Mouse (Mus musculus): ENCODE measurements at regions not wholly inside any gene's neighbourhood (a gene's known extent, or its start where the extent isn't known, plus 50 kb on each side); places are given as distances from the start of the nearest gene placed in this dataset.
"Not testable (repeated sequence)": the region's sequence is repeated elsewhere in the genome, so short reads cannot be mapped to it uniquely, and the experiment has no call there.

GRCm38 (mm10) chr10:6562516-6562915 is 195.8 kb upstream of the Oprm1 start:
- no peak overlapping the region for H3K27ac ChIP-seq (ENCODE audit: low read length)
- no peak overlapping the region for H3K4me3 ChIP-seq (replicated peaks; ENCODE audit: low read length)
- H3K4me1 ChIP-seq (replicated peaks; ENCODE audit: control insufficient read depth, insufficient read depth, low read length) = no peaks in the 10 kb centered on the region
- no peaks in the 10 kb centered on the region for H3K9me3 ChIP-seq (ENCODE audit: control insufficient read depth, low read length)
- H3K4me2 ChIP-seq (ENCODE audit: low read length) = no peak overlapping the region
- no peaks in the 10 kb centered on the region for H3K27me3 ChIP-seq (replicated peaks; ENCODE audit: control insufficient read depth, insufficient read depth, low read length)
- H3K36me3 ChIP-seq (ENCODE audit: control insufficient read depth, insufficient read depth) = no peaks in the 10 kb centered on the region
- no peak overlapping the region for H3K9ac ChIP-seq (replicated peaks; ENCODE audit: low read depth, low read length)
- 88% methylated on average over 1 of the region's 1 CpGs for WGBS
- ATAC-seq = no peak

DNA sequence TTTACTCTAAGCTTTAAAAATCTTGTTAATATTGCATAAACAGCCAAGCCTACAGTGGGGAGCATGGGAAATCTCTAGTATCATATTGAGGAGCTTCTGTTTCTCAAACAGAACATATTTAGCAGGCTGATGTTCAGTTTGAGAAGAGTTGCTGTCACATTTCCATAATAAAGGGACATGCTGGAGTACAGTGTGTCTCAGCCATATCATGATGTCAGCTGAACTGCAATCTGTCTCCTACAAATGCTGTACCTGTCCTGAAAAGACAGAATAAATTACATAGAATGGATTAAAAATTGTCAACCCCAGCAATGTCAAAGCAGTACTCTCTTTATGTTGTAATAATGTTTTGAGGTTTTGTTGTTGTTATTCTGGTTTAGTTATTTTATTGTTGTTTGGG is 179.7 kb upstream of the Oprm1 start:
- ATAC-seq = no peak
- H3K9ac ChIP-seq (replicated peaks; ENCODE audit: low read depth, low read length) = no peak overlapping the region
- H3K36me3 ChIP-seq (ENCODE audit: control insufficient read depth, insufficient read depth) = no peaks in the 10 kb centered on the region

DNA sequence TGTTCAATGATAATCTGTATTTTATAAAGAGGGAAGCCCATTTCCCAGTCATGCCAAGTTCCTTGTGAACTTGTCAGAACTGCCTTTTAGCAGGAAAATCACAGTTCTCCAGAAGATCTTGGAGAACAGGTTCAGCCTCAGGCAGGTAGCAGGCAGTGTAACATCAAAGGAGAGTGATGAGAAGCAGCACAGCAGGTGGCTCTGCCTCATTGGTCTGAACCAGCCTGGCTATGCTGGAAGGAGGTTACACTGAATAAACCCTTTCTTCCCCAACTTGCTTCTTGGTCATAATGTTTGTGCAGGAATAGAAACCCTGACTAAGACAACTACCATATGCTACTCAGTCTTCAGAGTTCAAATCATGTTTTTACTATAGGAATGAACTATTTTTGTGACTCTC is 172.5 kb upstream of the Oprm1 start:
- not testable (repeated sequence) for H3K27ac ChIP-seq (ENCODE audit: low read length); H3K4me3 ChIP-seq (replicated peaks; ENCODE audit: low read length); ATAC-seq; H3K27me3 ChIP-seq (replicated peaks; ENCODE audit: control insufficient read depth, insufficient read depth, low read length); H3K4me2 ChIP-seq (ENCODE audit: low read length); H3K9ac ChIP-seq (replicated peaks; ENCODE audit: low read depth, low read length); H3K36me3 ChIP-seq (ENCODE audit: control insufficient read depth, insufficient read depth); H3K4me1 ChIP-seq (replicated peaks; ENCODE audit: control insufficient read depth, insufficient read depth, low read length); H3K9me3 ChIP-seq (ENCODE audit: control insufficient read depth, low read length)

More for the DNA sequence above, 179.7 kb upstream of the Oprm1 start:
- Histone ChIP-seq H3K4me2 (ENCODE audit: low read length) (no peak overlapping the region), H3K27ac (ENCODE audit: low read length) (no peak overlapping the region), H3K4me3 (replicated peaks; ENCODE audit: low read length) (no peak overlapping the region), H3K4me1 (replicated peaks; ENCODE audit: control insufficient read depth, insufficient read depth, low read length) (no peaks in the 10 kb centered on the region), H3K9me3 (ENCODE audit: control insufficient read depth, low read length) (no peaks in the 10 kb centered on the region), H3K27me3 (replicated peaks; ENCODE audit: control insufficient read depth, insufficient read depth, low read length) (no peaks in the 10 kb centered on the region)

- Histone ChIP-seq H3K9me3 (ENCODE audit: control insufficient read depth, low read length) (no peaks in the 10 kb centered on the region), H3K4me3 (replicated peaks; ENCODE audit: low read length) (no peak overlapping the region), H3K27me3 (replicated peaks; ENCODE audit: control insufficient read depth, insufficient read depth, low read length) (no peaks in the 10 kb centered on the region), H3K4me2 (ENCODE audit: low read length) (no peak overlapping the region), H3K27ac (ENCODE audit: low read length) (no peak overlapping the region), H3K4me1 (replicated peaks; ENCODE audit: control insufficient read depth, insufficient read depth, low read length) (no peaks in the 10 kb centered on the region), H3K9ac (replicated peaks; ENCODE audit: low read depth, low read length) (no peak overlapping the region), H3K36me3 (ENCODE audit: control insufficient read depth, insufficient read depth) (no peaks in the 10 kb centered on the region)
- no peak for ATAC-seq
- 96% methylated on average over 6 of the region's 6 CpGs for WGBS
Observed at GRCm38 (mm10) chr10:6590211-6590610, 168.1 kb upstream of the Oprm1 start.

- ATAC-seq = no peak
- Histone ChIP-seq H3K4me3 (replicated peaks; ENCODE audit: low read length) (no peak overlapping the region), H3K27ac (ENCODE audit: low read length) (no peak overlapping the region), H3K9ac (replicated peaks; ENCODE audit: low read depth, low read length) (no peak overlapping the region), H3K4me1 (replicated peaks; ENCODE audit: control insufficient read depth, insufficient read depth, low read length) (no peaks in the 10 kb centered on the region), H3K27me3 (replicated peaks; ENCODE audit: control insufficient read depth, insufficient read depth, low read length) (no peaks in the 10 kb centered on the region), H3K36me3 (ENCODE audit: control insufficient read depth, insufficient read depth) (no peaks in the 10 kb centered on the region), H3K4me2 (ENCODE audit: low read length) (no peak overlapping the region), H3K9me3 (ENCODE audit: control insufficient read depth, low read length) (no peaks in the 10 kb centered on the region)
Observed at GRCm38 (mm10) chr10:6597256-6597655, 161.1 kb upstream of the Oprm1 start.

DNA sequence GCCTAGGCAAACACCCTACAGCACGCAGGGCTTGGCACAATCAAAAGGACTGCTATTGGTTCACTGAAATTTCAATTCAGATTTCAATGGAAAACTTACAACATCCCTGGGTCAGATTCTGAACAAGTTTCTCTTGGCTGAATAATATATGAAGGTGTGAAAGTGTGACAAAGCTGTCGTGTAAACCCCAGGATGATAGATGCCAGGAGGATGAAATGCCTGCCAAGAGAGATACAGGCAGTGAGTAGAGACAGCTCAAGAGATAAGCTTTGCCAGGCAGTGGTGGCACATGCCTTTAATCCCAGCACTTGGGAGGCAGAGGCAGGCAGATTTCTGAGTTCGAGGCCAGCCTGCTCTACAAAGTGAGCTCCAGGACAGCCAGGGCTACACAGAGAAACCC is 159.7 kb upstream of the Oprm1 start:
- not testable (repeated sequence) for ATAC-seq; H3K36me3 ChIP-seq (ENCODE audit: control insufficient read depth, insufficient read depth)
- WGBS = 72% methylated on average over 3 of the region's 3 CpGs

DNA sequence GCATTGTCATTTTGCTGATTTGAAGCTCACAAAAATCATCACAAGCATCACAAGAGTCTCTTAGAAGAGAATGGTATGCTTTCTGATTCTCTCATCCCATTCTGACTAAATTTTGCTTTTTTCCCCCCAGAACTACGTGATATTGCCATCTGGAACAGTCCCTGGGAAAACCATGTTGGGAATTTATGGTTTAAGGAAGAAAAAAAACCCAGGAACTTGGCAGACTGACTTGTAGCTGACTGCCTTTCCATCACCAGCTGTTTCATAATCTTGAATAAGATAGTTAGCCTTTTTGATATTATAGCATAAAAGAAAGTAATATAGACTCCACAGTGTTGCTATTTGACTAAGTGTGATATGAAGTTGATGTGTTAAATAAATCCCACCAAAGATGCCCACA is 110.7 kb upstream of the Oprm1 start:
- H3K4me2 ChIP-seq (ENCODE audit: low read length) = no peak overlapping the region
- H3K4me1 ChIP-seq (replicated peaks; ENCODE audit: control insufficient read depth, insufficient read depth, low read length) = no peaks in the 10 kb centered on the region
- H3K27me3 ChIP-seq (replicated peaks; ENCODE audit: control insufficient read depth, insufficient read depth, low read length) = no peaks in the 10 kb centered on the region
- H3K9ac ChIP-seq (replicated peaks; ENCODE audit: low read depth, low read length) = no peak overlapping the region
- no peak for ATAC-seq
- no peak overlapping the region for H3K4me3 ChIP-seq (replicated peaks; ENCODE audit: low read length)
- no peaks in the 10 kb centered on the region for H3K36me3 ChIP-seq (ENCODE audit: control insufficient read depth, insufficient read depth)
- H3K9me3 ChIP-seq (ENCODE audit: control insufficient read depth, low read length) = no peaks in the 10 kb centered on the region
- no peak overlapping the region for H3K27ac ChIP-seq (ENCODE audit: low read length)
- 38% methylated on average over 1 of the region's 1 CpGs for WGBS

More for the DNA sequence above, 159.7 kb upstream of the Oprm1 start:
- not testable (repeated sequence) for H3K4me3 ChIP-seq (replicated peaks; ENCODE audit: low read length); H3K9ac ChIP-seq (replicated peaks; ENCODE audit: low read depth, low read length); H3K4me1 ChIP-seq (replicated peaks; ENCODE audit: control insufficient read depth, insufficient read depth, low read length); H3K27ac ChIP-seq (ENCODE audit: low read length); H3K4me2 ChIP-seq (ENCODE audit: low read length); H3K27me3 ChIP-seq (replicated peaks; ENCODE audit: control insufficient read depth, insufficient read depth, low read length); H3K9me3 ChIP-seq (ENCODE audit: control insufficient read depth, low read length)

- peak; percentile 50; the same call in 1 of the 2 replicates for ATAC-seq
- no peaks in the 10 kb centered on the region for H3K4me1 ChIP-seq (replicated peaks; ENCODE audit: control insufficient read depth, insufficient read depth, low read length)
- WGBS = 56% methylated on average over 11 of the region's 11 CpGs
- H3K9ac ChIP-seq (replicated peaks; ENCODE audit: low read depth, low read length) = no peak overlapping the region
- H3K4me3 ChIP-seq (replicated peaks; ENCODE audit: low read length) = no peak overlapping the region
- no peaks in the 10 kb centered on the region for H3K9me3 ChIP-seq (ENCODE audit: control insufficient read depth, low read length)
- H3K27ac ChIP-seq (ENCODE audit: low read length) = no peak overlapping the region
- H3K27me3 ChIP-seq (replicated peaks; ENCODE audit: control insufficient read depth, insufficient read depth, low read length) = no peaks in the 10 kb centered on the region
- no peak overlapping the region for H3K4me2 ChIP-seq (ENCODE audit: low read length)
- H3K36me3 ChIP-seq (ENCODE audit: control insufficient read depth, insufficient read depth) = no peaks in the 10 kb centered on the region
Observed at GRCm38 (mm10) chr10:6685308-6686080, 72.8 kb upstream of the Oprm1 start.

- Histone ChIP-seq H3K4me2 (ENCODE audit: low read length) (no peak overlapping the region), H3K9me3 (ENCODE audit: control insufficient read depth, low read length) (no peaks in the 10 kb centered on the region), H3K27ac (ENCODE audit: low read length) (no peak overlapping the region), H3K27me3 (replicated peaks; ENCODE audit: control insufficient read depth, insufficient read depth, low read length) (no peaks in the 10 kb centered on the region), H3K36me3 (ENCODE audit: control insufficient read depth, insufficient read depth) (no peaks in the 10 kb centered on the region), H3K4me1 (replicated peaks; ENCODE audit: control insufficient read depth, insufficient read depth, low read length) (no peaks in the 10 kb centered on the region), H3K4me3 (replicated peaks; ENCODE audit: low read length) (no peak overlapping the region), H3K9ac (replicated peaks; ENCODE audit: low read depth, low read length) (no peak overlapping the region)
- ATAC-seq = no peak
- 72% methylated on average over 1 of the region's 1 CpGs for WGBS
Observed at GRCm38 (mm10) chr10:6686081-6686474, 72.2 kb upstream of the Oprm1 start.
